Mouse (Mus musculus) gastrocnemius, postnatal 4 days (tissue): Measurements from ENCODE around the gene Lmo7. TPM values are rescaled to one million over a fixed set of nuclear protein-coding genes. Genes with fewer than 3 reads are reported as not detected.

Source experiments
- DNase-seq, 2 experiments: peaks; one replicate each; pipeline ENCODE4 v3.0.0; 2021 to 2022; ENCODE audit warnings: low spot score in 2 of 2, mixed read lengths in 2 of 2
- total RNA-seq, 2 experiments: library from RNA; stranded (reverse); gene quantifications; 2 replicates each; pipeline ENCODE4 v1.2.3; 2021

Gene Lmo7
- total RNA-seq, 2 experiments from 2014 or later, result 198 to 203 TPM

DNA sequence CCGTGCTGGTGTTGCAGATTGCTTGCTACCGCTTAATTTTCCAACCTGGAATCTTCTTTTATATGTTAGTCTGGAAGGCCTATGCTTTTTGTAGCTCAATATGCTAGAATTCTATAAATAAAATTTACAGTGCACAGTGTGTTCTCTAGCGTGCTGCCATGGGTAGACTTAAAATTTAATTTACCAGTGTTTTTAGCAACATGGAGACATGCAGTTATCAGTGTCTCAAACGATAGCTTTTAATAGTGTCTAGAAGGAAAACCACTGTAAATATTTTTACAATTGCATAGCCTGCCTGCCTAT lies 201.6 kb downstream of the Lmo7 start:
- no peak for DNase-seq

DNA sequence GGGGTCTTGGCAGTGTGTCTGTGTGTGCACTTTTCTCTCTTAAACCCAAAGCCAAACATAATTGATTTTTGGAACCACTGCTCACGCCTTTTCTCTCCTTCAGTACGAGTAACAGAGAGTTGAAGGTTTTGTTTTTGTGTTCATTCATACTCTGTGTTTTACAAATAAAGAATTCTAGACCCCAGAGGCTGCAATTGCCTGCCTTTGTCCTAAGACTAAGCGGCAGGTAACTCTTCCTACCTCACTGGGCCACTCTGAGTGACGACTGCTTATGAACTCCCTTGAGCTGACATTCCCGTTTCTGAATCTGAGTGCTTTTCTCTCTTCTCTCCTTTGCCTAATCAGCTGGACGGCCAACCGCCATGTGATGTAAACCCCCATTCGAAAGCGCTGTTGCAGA lies 203.8 kb downstream of the Lmo7 start:
- no peak for DNase-seq

DNA sequence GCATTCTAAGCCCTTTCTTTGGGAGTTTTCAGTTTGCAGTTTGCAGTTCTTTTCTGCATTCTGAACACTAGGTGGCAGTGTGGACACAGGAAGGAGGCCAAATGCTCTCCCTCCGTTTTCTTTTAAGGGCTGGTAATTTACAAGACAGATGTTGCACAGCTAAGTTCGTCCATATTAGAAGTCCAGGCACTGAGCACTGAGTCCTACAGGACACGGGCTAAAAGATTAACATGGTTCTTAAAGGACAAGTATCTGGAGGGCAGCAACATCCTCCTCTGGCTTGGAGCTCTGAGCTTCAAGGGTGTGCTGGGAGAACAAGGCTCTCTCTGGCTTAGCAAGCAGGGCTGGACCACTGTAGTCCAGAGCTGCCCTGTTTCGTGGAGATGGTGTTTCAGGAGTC lies 213.2 kb downstream of the Lmo7 start:
- DNase-seq, result peak in 1 of 2 experiments; percentile 52

DNA sequence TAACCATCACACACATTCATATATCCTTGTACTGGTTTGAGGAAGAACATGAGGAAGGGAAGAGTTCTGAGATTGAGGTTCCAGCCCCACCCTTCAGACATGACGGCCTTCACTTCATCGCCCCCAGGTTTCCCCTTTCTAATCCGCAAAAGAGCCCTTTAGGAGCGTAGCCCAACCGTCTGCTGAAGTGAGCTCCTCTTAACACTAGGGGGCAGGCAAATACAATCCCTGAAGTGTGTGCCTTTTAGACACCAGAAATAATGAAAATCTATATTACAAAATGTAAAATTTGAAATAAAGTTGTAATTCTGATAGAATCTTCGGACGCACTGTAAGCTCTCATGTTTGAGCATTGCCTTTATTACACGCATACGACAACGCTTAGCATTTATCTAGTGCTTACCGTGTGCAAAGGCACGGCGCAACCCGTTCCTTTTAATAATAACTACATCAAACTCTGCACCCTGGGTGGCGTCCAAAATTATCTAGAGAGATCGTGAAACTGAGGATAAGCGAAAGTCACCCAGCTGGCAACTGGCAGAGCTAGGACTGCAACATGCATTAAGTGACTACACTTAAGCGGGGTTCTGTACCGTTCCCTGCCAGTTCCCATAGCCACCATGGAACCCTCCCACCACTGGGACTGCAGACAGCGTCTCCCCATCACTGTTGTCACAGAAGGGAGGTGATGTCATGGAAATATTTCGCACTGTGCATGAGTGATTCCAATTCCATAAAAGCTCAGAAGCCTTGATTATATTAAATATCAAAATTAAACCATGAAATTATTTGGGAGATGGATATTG lies 217.2 kb downstream of the Lmo7 start:
- DNase-seq, result peak in 1 of 2 experiments; percentile 39

DNA sequence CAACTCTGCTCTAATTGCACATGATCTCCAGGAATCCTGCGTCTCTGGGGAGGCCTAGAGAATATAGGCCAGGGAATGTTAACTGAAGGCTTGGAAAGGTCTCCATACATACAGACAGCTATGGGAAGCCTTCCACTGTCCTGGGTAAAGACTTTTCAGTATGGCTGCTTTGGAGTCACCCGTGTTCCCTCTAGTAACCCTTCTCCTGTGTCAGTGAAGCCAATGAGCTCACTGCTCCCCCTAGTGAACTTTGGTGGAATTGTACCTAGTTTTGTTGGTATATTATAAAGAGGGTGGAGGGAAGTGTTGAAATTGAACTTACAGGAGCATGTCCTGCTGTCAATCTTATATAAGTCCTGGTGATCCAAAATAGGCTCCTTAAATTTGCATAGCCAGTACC lies 219.4 kb downstream of the Lmo7 start:
- no peak for DNase-seq

DNA sequence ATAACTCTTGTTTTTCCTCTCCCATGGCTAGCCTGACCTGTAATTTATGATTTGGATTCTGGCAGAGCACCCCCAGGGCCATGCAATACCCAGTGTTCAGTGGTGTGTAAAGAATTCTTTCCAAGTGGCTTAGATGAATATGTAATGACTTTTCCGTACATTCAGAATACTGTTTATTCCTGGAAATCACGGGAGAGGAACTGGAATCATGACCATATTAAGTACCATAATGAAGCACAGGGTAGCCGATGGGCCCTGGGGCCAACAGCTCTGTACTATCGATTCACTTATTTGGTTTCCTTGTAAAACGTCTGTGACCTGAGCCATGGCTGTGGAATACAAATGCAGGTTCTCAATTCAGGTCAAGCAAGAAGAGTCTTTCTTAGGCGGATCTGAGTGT lies 221.3 kb downstream of the Lmo7 start:
- no peak for DNase-seq

DNA sequence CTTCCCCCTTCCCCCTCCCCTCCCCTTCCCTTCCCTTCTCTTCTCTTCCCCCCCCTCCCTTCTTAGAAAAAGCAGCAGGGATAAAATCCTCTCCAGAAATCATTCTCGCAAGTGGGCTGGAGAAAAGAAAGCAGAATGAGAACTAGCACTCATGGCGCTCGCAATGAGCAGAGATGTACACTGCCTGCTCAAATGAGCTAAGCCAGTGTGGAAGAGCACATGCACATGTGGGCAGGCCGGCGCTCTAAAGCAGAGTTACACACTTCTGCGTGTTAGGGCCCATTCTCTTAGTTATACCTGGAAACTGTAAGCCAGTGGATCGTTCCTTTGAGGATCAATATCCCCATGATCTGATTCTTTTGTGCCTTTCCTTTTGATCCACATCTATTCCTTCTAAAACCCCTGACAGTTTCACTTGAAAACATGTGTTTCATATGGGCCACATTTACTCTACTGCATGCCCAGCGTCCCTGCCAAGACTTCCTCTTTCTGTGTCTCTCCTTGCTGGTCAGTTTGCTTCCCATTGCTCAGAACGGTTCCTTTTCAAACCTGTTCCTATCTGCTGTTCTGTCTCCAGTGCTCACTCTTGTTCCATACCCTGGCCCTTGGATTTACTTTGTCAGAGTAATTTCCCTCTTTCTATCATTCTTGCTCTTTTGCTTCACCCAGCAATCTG lies 224.2 kb downstream of the Lmo7 start:
- DNase-seq, result no peak

DNA sequence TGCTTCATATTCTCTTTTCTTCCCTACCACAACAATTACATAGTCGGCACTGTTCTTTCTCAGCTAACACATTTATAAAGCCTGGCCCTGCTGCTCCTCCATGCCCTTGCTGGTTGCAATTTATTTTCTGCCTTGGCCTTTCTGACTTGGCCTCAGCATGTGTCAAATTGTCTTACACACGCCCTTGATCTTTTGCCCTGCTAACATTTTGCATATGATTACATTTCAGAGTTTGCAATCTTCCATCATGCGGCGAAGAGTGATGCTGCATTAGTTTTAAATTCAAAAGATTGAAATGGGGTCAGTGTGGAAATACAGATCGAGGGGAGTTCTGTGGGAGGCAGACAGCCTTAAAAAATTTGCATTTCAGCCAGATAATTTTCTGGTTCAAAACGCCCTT lies 234.6 kb downstream of the Lmo7 start:
- DNase-seq, result no peak

DNA sequence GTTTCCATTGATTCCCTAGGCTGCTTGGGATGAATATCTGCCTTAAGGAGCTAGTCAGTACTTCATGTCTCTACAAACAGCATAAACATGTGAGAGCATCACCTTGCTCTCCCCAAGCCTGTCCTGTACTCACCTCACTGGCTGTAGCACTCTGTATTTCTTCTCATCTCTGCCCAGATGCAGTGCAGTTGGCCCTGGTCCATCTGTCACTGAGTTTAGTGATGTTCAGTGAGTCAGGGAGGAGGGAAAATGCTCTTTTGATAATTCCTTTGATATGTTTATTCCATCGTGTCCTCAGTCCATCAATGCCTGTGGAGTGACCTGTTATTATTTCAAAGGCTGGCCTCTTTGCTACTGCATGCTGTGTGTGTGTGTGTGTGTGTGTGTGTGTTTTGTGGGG lies 235.2 kb downstream of the Lmo7 start:
- DNase-seq, result no peak

DNA sequence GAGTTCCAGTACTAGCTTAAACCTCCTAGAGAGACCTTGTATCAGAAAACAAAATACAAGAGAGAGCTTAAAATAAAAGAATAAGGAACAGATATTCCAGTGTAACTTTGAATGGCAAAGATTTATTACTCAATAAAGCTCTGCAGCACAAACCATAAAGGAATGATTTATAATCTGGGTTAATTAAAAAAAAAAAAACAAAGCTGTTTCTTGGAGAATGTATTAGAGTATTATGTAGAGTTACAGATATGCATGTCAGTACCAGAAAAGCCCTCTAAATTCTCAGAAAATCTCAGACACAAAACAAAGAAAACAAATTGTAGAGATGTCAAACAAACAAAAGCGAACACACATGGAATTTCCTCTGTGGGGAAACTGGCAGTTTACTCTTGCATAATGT lies 243.0 kb downstream of the Lmo7 start:
- DNase-seq, result no peak

DNA sequence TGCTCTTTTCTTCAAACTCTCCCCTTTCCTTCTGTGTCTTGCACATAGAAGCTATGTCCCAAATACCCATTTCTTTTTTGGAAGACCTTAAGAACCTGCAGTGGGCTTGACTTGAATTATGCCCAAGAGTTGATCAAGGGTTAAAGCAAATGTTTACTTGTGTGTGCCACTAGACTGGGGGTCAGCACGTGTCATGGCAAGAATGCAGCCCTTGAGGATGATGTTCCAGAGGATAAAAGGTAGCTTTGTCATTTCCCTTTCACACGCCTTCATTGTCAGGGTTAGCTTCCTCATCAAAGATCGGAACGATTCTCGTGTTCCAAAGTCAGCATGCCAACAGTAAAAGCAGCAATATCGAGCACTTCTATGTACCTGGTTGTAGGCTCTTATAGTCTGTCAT lies 243.4 kb downstream of the Lmo7 start:
- no peak for DNase-seq

DNA sequence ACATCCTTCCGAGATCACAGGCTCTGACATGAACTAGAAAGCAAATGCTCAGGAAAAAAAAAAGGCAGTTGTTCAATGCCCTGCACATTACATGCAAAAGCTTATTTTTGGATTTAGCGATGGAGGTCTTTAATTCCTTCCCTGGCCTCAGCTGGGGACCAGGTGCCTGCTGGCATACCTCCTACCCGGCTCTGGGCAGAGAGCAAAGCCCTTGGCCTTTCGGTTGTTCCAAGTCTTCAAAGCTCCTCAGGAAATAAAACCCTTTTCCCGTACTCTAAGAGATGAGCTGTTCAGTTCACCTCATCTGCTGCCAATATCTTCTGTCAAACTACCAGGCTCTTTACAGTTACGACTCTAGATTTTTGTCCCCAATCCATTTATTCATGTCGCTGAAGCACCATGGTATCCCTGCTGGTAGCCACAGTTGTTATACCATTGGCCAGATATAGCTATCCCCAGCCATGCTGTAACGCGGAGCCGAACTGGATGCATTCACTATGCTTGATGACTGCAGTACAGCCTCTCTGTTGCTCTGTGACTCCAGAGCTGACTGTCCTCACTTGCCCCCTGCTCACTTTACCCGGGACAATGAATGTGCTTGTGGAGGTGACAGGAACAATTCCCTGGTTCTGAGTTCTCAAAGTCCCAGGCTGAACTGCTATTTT lies 246.4 kb downstream of the Lmo7 start:
- DNase-seq, result no peak

Other genes starting within 250 kb of the Lmo7 start
- 10 to 100 TPM; 41.3 to 45.0 TPM for gene Tbc1d4, start 120.8 kb upstream of the Lmo7 start, total RNA-seq
- 10 to 100 TPM; 32.6 to 36.5 TPM for gene Commd6, start 89.3 kb upstream of the Lmo7 start, total RNA-seq
- 10 to 100 TPM; 32.6 to 36.5 TPM for gene Uchl3, start 76.0 kb upstream of the Lmo7 start, total RNA-seq
- not detected for gene Gm9922, start 143 bp upstream of the Lmo7 start, total RNA-seq